Mouse (Mus musculus): ENCODE results near the gene Zfp14. TPM values are rescaled to one million over a fixed set of nuclear protein-coding genes. Genes with fewer than 3 reads are reported as not detected.

The Zfp14 gene
- 14.2 and 14.7 TPM in 2 replicates for polyA plus RNA-seq (2015; fragmentation: Nextera tagmentation; extraction: Ambion mirVana)

DNA sequence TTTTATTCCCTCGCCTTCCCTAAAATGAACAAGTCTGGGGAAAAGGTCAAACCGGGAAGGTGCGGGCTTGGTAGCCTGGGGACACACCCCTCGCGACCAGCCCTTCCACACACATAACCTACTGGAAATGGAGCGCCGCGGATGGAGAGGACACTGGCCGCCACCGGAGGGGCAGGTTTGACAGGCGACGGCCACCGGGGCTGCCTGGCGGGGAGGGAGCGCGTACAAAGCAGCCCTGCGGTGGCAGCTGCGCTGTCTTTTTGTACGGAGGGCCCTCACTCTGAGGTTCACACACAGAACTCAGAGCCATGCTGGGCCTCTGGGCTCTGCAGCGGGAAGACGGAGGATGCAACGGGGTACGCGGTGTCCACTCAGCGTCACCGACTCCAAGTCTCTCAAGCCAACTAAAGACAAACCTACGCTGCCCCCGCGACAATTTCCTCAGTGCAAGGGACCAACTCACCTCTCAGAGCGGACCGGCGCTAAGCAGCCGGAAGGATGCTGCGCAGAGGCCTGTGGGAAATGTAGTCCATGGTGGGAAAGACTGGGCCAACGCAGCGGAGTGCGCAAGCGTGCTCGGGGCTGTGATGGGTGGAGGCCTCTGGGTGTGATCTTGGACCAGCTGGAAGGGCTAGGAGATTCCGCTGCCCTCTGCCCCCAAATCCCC is at the start of gene Zfp14:
Gene Zfp14 (minus strand): TSS at position 499 of the 667 bp plus-strand sequence.
- H3K27me3 ChIP-seq (replicated peaks; ENCODE audit: control insufficient read depth, insufficient read depth, low read length), result no peaks in the 10 kb centered on the region
- H3K4me2 ChIP-seq (ENCODE audit: low read length), result peak within 1 kb of the TSS; percentile 76
- H3K36me3 ChIP-seq (ENCODE audit: control insufficient read depth, insufficient read depth), result peaks cover 9% of the 10 kb centered on the region
- WGBS, result under 1% methylated on average over 40 of the region's 40 CpGs
- H3K9ac ChIP-seq (replicated peaks; ENCODE audit: low read depth, low read length), result peak within 1 kb of the TSS; percentile 94
- ATAC-seq, result peak; percentile 99
- peaks cover 14% of the 10 kb centered on the region for H3K4me1 ChIP-seq (replicated peaks; ENCODE audit: control insufficient read depth, insufficient read depth, low read length)
- H3K27ac ChIP-seq (ENCODE audit: low read length), result peak within 1 kb of the TSS; percentile 90
- H3K9me3 ChIP-seq (ENCODE audit: control insufficient read depth, low read length), result no peaks in the 10 kb centered on the region
- peak within 1 kb of the TSS; percentile 91 for H3K4me3 ChIP-seq (replicated peaks; ENCODE audit: low read length)

DNA sequence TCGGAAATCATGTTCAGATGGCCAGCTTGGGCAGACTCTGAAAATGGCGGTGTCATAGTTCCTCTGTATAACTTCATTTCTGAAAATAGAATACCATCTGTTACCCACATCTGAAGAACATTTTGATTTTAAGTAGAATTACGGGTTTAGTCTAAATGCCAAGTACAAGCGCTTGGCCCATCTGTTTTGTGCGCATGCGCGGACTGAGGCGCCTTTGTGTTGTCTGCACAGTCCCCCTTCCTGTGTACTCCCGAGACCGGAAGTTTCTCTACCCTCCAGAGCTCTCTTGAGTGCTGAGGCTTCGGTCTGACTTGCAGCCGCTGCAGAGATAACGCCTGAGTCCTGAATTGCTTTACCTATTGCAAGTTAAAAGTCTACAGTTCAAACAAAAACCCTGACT is 48.1 kb upstream of the Zfp14 start:
- Histone ChIP-seq H3K9ac (replicated peaks; ENCODE audit: low read depth, low read length) (no peak overlapping the region), H3K4me1 (replicated peaks; ENCODE audit: control insufficient read depth, insufficient read depth, low read length) (peaks cover 17% of the 10 kb centered on the region), H3K4me3 (replicated peaks; ENCODE audit: low read length) (0 out of 2 replicates have a peak overlapping the region, but pooled peaks have one; percentile 7), H3K9me3 (ENCODE audit: control insufficient read depth, low read length) (no peaks in the 10 kb centered on the region), H3K4me2 (ENCODE audit: low read length) (peak overlapping the region; percentile 5; the same call in 1 of the 2 replicates), H3K36me3 (ENCODE audit: control insufficient read depth, insufficient read depth) (peaks cover 30% of the 10 kb centered on the region), H3K27me3 (replicated peaks; ENCODE audit: control insufficient read depth, insufficient read depth, low read length) (no peaks in the 10 kb centered on the region), H3K27ac (ENCODE audit: low read length) (peak overlapping the region; percentile 58)
- WGBS, result 74% methylated on average over 13 of the region's 13 CpGs
- no peak for ATAC-seq

DNA sequence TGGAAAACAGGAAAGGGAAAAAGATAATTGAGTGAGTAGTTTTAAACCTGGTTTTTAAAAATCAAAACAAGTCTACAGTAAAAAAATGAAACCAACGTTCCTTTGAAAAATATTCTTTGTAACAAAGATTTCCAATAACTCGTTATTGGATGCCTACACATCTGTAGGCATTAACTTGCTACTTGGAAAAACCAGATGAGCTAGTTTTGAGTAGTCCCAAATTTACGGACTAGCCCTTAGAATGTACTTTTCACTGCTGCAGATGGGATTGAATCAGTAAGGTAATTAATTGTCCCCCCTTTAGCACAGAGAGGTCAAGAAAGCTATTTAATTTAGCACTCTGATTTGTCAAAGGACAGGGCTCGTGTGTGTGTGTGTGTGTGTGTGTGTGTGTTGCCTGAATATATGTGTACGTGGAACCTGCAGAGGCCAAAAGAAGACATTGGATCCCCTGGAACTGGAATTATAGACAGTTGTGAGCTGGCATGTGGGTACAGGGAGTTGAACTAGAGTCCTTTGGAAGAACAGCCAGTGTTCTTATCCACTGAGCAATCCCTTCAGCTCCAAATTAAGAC is 44.5 kb upstream of the Zfp14 start:
- peaks cover 3% of the 10 kb centered on the region; the same call in 1 of the 2 replicates for H3K36me3 ChIP-seq (ENCODE audit: control insufficient read depth, insufficient read depth)
- H3K4me2 ChIP-seq (ENCODE audit: low read length), result peak overlapping the region; percentile 81
- no peaks in the 10 kb centered on the region for H3K9me3 ChIP-seq (ENCODE audit: control insufficient read depth, low read length)
- no peak for ATAC-seq
- H3K4me3 ChIP-seq (replicated peaks; ENCODE audit: low read length), result peak overlapping the region; percentile 66
- no peaks in the 10 kb centered on the region for H3K27me3 ChIP-seq (replicated peaks; ENCODE audit: control insufficient read depth, insufficient read depth, low read length)
- WGBS, result under 1% methylated on average over 5 of the region's 5 CpGs
- H3K4me1 ChIP-seq (replicated peaks; ENCODE audit: control insufficient read depth, insufficient read depth, low read length), result peaks cover 24% of the 10 kb centered on the region
- H3K9ac ChIP-seq (replicated peaks; ENCODE audit: low read depth, low read length), result peak overlapping the region; percentile 91
- peak overlapping the region; percentile 45; the same call in 1 of the 2 replicates for H3K27ac ChIP-seq (ENCODE audit: low read length)

DNA sequence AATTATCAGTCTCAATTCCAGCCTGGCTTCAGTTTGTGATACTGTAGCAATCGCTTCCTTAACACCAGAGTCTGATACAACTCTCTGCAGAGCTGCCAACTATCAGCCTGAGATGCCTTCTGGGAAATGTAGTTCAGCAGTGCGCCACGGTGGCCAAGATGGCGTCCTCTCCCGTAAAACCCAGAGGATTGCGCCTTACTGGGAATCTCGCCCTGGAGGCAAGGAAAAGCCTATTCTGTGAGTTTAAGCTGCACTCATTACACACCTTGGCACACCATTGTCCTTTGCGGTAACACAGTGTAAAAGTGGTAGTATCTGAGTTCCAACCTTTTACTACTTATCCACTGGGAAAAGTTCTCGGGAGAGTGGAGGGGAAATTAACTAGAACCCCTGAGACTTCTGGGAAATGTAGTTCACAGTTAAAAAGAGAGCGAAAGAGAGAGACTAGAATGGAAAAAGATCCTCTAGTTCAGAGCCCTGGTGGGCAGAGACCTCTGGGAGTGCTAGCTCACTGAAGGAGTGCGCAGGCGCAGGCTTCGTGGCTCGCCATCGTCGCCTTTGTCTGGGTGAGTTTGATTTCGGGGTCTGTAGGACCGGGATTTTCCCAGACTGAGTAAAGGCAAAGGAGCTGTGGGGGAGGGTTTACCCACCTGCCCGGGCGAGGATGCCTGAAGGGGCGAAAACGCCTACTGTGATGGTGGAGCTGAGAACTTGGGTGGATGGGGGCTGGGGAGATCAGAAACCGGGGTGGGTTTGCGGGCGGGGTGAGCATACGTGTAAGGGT is 43.7 kb upstream of the Zfp14 start, which contains the start of gene Zfp260:
Gene Zfp260 (plus strand): TSS at position 132 of the 784 bp plus-strand sequence.
- ATAC-seq, result peak; percentile 80
- H3K9ac ChIP-seq (replicated peaks; ENCODE audit: low read depth, low read length), result peak within 1 kb of the TSS; percentile 91
- no peaks in the 10 kb centered on the region for H3K9me3 ChIP-seq (ENCODE audit: control insufficient read depth, low read length)
- H3K4me3 ChIP-seq (replicated peaks; ENCODE audit: low read length), result peak within 1 kb of the TSS; percentile 66
- peak within 1 kb of the TSS; percentile 81 for H3K4me2 ChIP-seq (ENCODE audit: low read length)
- peak within 1 kb of the TSS; percentile 99 for H3K27ac ChIP-seq (ENCODE audit: low read length)
- no peaks in the 10 kb centered on the region for H3K36me3 ChIP-seq (ENCODE audit: control insufficient read depth, insufficient read depth)
- H3K4me1 ChIP-seq (replicated peaks; ENCODE audit: control insufficient read depth, insufficient read depth, low read length), result peaks cover 24% of the 10 kb centered on the region
- H3K27me3 ChIP-seq (replicated peaks; ENCODE audit: control insufficient read depth, insufficient read depth, low read length), result no peaks in the 10 kb centered on the region
- WGBS, result under 1% methylated on average over 26 of the region's 26 CpGs

- H3K4me1 ChIP-seq (replicated peaks; ENCODE audit: control insufficient read depth, insufficient read depth, low read length), result peaks cover 30% of the 10 kb centered on the region
- H3K4me2 ChIP-seq (ENCODE audit: low read length), result peak overlapping the region; percentile 81
- no peaks in the 10 kb centered on the region for H3K27me3 ChIP-seq (replicated peaks; ENCODE audit: control insufficient read depth, insufficient read depth, low read length)
- no peak overlapping the region for H3K27ac ChIP-seq (ENCODE audit: low read length)
- no peak overlapping the region for H3K9ac ChIP-seq (replicated peaks; ENCODE audit: low read depth, low read length)
- 68% methylated on average over 6 of the region's 6 CpGs for WGBS
- peak overlapping the region; percentile 66 for H3K4me3 ChIP-seq (replicated peaks; ENCODE audit: low read length)
- H3K36me3 ChIP-seq (ENCODE audit: control insufficient read depth, insufficient read depth), result no peaks in the 10 kb centered on the region
- ATAC-seq, result no peak
- H3K9me3 ChIP-seq (ENCODE audit: control insufficient read depth, low read length), result no peaks in the 10 kb centered on the region
Measured at GRCm38 (mm10) chr7:30093918-30094415, 42.8 kb upstream of the Zfp14 start.

GRCm38 (mm10) chr7:30092666-30093065 is 41.5 kb upstream of the Zfp14 start:
- no peak for ATAC-seq
- 82% methylated on average over 9 of the region's 9 CpGs for WGBS

DNA sequence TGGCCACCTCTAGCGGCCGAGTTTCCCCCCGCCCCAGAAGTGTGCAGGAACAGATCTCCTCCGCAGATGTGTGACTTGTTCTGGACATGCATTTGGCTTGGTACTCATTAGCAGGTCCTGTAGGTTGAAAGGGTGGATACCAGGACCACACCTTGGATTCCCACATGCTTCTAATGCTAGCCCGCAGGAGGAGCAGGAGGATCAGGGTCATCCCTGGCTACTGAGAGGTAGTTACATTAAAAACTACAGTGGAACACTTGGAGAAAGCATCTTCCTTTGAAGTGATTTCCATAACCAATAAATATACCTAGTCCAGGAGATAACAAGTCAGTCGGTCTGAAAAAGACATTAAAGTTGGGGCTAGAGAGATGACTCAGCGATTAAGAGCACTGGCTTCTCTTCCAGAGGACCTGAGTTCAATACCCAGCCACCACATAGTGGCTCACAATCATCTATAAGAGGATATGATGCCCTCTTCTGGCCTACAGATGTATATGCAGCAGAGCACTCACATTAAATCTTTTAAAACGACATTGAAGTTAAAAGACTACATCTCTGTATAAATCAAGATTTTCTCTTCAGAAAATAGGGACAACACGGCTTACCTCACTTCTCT is 39.9 kb upstream of the Zfp14 start:
- peak overlapping the region; percentile 0; the same call in 1 of the 2 replicates for H3K9ac ChIP-seq (replicated peaks; ENCODE audit: low read depth, low read length)
- H3K36me3 ChIP-seq (ENCODE audit: control insufficient read depth, insufficient read depth), result peaks cover 5% of the 10 kb centered on the region; the same call in 1 of the 2 replicates
- no peaks in the 10 kb centered on the region for H3K9me3 ChIP-seq (ENCODE audit: control insufficient read depth, low read length)
- WGBS, result 8% methylated on average over 9 of the region's 9 CpGs
- H3K27ac ChIP-seq (ENCODE audit: low read length), result peak overlapping the region; percentile 76; the same call in 1 of the 2 replicates
- H3K27me3 ChIP-seq (replicated peaks; ENCODE audit: control insufficient read depth, insufficient read depth, low read length), result no peaks in the 10 kb centered on the region
- H3K4me3 ChIP-seq (replicated peaks; ENCODE audit: low read length), result peak overlapping the region; percentile 64
- ATAC-seq, result 0 out of 2 replicates have a peak, but pooled peaks have one; percentile 0
- H3K4me2 ChIP-seq (ENCODE audit: low read length), result peak overlapping the region; percentile 43
- peaks cover 35% of the 10 kb centered on the region for H3K4me1 ChIP-seq (replicated peaks; ENCODE audit: control insufficient read depth, insufficient read depth, low read length)

More at GRCm38 (mm10) chr7:30092666-30093065, 41.5 kb upstream of the Zfp14 start:
- Histone ChIP-seq H3K4me2 (ENCODE audit: low read length) (no peak overlapping the region), H3K4me1 (replicated peaks; ENCODE audit: control insufficient read depth, insufficient read depth, low read length) (peaks cover 39% of the 10 kb centered on the region), H3K27ac (ENCODE audit: low read length) (no peak overlapping the region), H3K4me3 (replicated peaks; ENCODE audit: low read length) (no peak overlapping the region), H3K9ac (replicated peaks; ENCODE audit: low read depth, low read length) (no peak overlapping the region), H3K36me3 (ENCODE audit: control insufficient read depth, insufficient read depth) (no peaks in the 10 kb centered on the region), H3K9me3 (ENCODE audit: control insufficient read depth, low read length) (no peaks in the 10 kb centered on the region), H3K27me3 (replicated peaks; ENCODE audit: control insufficient read depth, insufficient read depth, low read length) (no peaks in the 10 kb centered on the region)

- Histone ChIP-seq H3K4me3 (replicated peaks; ENCODE audit: low read length) (peak within 1 kb of the TSS; percentile 64), H3K4me2 (ENCODE audit: low read length) (peak within 1 kb of the TSS; percentile 86), H3K27me3 (replicated peaks; ENCODE audit: control insufficient read depth, insufficient read depth, low read length) (no peaks in the 10 kb centered on the region), H3K9me3 (ENCODE audit: control insufficient read depth, low read length) (no peaks in the 10 kb centered on the region), H3K9ac (replicated peaks; ENCODE audit: low read depth, low read length) (peak within 1 kb of the TSS; percentile 59), H3K4me1 (replicated peaks; ENCODE audit: control insufficient read depth, insufficient read depth, low read length) (peaks cover 30% of the 10 kb centered on the region), H3K36me3 (ENCODE audit: control insufficient read depth, insufficient read depth) (peaks cover 13% of the 10 kb centered on the region), H3K27ac (ENCODE audit: low read length) (peak within 1 kb of the TSS; percentile 77)
- ATAC-seq, result peak; percentile 91
- WGBS, result under 1% methylated on average over 40 of the region's 40 CpGs
Measured at GRCm38 (mm10) chr7:30090092-30090969, 39.2 kb upstream of the Zfp14 start, which contains the start of the genes Gm26920 and Zfp566. Gene Gm26920 (minus strand): TSS chr7:30090410. Gene Zfp566 (minus strand): TSS chr7:30090527.
